Mouse (Mus musculus) forelimb bud, embryonic 11.5 days (tissue): Measurements from ENCODE around the gene Phgdh.

Experiments
- DNase-seq: peaks from one replicate; pipeline ENCODE4 v3.0.0-alpha.2; 2012; ENCODE audit warnings: low read depth, low spot score

The Phgdh gene

GRCm38 (mm10) chr3:98339706-98340109 lies at the start of gene Phgdh:
Phgdh (minus strand) TSS chr3:98339990.
- DNase-seq, result peak; percentile 89

DNA sequence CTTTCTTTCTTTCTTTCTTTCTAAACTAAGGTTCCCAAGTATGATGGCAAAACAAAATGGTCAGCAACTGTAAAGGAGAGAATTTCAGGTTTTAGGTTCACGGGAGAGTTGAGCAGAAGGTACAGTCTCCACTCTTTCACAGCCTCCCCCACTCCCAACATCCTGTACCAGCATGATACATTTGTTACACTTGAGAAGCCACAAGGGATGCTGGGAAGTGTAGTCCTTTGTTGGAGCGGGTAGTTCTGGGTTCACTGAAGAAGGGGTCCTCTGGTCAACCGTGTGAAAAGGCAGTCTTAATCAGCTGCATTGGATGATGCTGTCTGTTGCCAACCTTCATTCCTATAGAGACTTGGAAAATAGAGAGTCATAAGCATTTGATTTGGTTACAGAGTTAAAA lies 49.5 kb upstream of the Phgdh start:
- no peak for DNase-seq

- DNase-seq, result no peak
These were observed 48.0 kb upstream of the Phgdh start for GRCm38 (mm10) chr3:98387756-98388155.

DNA sequence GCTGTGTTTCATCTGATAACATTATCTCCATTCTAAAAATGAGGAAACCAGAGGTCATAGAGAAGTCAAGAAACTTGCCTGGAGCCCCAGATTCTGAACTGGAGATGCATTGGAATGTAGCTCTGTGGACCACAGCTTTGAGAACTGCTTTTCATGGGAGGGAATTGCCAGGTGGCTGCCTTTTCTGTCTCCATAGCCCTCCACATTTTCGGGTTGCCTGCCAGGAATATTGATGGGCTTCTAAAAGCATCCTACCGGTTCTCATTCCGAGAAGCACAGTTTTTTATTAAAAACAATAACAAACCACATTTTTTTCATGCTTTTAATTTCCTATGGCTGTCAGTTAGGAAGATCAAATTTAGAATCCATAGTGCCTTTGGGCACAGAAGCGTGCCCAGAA lies 47.3 kb upstream of the Phgdh start:
- no peak for DNase-seq

GRCm38 (mm10) chr3:98383024-98383790 lies 43.4 kb upstream of the Phgdh start:
- DNase-seq, result no peak

DNA sequence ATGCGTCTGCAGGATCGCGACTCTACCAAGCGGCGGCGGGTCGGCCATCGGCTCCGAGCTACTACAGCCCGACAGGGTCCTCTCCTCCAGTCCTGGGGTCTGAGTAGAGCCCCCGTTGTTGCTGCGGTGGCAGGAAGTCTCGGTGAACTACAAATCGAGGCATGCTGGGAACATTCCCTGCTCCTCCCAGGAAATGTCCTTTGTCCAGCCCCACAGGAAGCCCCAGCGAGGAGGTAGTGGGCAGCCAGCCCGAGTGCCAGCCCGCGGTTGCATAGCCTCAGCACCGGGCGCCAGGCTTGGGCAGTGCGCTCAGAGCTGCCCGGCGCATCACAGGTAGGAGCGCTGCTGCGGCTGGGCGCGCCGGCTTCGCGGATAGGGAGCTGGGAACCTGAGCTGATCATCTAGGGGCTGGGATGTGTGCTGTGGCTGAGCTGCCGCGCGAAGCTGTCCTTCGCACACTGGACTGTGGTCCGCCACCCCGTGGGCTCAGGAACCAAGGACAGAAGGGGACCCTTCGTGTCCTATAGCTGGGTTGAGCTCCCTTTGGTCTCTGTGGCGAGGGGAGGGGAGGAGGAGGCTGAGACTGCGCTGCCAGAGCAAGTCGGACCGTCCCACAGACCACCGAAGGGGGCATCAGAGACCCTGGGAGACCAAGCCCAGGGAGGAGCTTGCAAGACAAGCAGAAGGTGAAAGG lies 42.6 kb upstream of the Phgdh start, which contains the start of gene Zfp697:
Zfp697 (plus strand) TSS at position 216 of the 694 bp plus-strand sequence.
- peak; percentile 78 for DNase-seq

GRCm38 (mm10) chr3:98381677-98382245 lies 42.0 kb upstream of the Phgdh start:
- no peak for DNase-seq

DNA sequence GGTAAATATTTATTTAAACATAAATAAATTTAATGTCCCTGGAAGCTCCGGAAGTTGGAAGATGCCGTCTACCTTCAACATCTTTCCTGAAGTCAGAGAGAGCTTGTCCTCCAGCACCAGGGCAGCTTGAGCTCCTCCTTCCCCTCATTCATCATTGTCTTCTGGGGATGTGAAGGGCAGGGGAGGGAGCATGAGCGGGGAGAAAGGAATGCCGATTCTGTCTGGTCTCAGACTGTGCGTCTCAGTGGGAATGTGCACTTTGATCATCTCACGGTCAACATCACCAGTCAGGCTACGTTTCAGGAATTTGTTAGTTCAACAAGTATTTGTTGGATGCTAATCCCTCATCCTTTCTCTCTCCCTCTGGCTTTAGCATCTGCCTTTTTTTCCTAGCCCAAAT lies 39.4 kb upstream of the Phgdh start:
- DNase-seq, result no peak

DNA sequence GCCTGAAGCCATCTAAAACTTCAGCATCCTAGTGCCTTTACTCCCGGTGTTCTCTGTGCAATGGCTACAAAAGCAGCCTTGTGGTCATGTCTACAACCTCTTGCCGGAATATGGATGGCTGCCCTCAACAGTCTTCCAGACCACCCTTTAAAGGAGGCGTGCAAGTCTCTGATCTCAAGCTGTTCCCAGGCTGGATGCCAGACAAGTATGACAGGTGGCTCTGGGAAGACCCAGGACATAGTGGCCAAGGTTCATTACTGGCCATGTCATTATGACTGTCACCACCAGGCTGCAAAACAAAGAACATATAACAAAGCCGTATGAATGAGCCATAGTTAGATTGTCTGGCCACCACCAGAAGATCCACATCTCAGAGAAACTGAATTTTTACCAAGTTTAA lies 38.5 kb upstream of the Phgdh start:
- DNase-seq, result no peak

- DNase-seq, result no peak
These were observed 35.2 kb upstream of the Phgdh start for GRCm38 (mm10) chr3:98374980-98375379.

DNA sequence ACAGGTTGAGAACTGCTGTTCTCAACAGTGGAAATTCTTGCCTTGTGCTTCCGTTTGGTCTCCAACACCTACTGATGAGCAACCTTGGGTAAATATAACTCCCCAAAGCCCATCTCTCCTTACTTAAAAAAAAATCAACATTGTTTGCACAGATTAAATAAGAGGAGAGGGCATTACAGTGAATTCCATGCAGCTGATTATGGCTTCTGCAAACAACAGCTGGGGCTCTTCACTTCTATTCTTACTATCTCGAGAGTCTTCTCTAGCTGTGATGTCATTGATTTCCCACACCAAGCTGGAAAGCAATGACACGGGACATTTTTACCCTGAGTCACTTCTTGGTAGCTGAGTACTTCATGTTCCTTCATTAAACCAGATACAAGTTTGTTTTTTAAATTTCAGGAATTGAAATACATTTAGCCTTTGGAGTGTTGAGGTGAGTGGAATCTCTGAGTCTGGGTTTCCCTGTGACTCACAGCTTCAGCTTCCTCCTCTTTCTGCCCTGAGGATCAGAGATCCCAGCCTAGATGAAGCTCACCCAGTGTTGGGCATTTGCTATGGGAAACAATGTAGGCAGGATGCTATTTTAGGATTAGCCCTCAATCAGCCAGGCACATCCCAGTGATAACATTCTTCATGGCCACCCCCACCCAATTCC lies 34.4 kb upstream of the Phgdh start:
- no peak for DNase-seq

DNA sequence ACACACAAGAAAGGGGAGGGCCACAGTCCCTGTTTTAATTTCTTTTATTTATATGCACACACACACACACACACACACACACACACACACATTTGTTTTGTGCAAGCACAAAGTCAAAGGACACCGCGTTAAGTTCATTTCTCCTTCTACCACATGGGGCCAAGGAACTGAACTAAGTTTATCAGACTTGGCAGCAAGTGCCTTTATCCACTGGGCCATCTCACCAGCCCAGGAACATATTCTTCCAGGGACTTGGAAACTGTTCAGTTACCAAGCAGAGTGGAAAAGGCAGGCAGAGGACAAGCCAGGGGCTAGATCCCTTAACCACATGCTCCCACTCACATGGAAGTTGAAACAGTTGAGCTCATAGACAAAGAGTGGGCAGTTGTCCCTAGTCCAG lies 29.0 kb upstream of the Phgdh start:
- no peak for DNase-seq

GRCm38 (mm10) chr3:98368283-98368682 lies 28.5 kb upstream of the Phgdh start:
- no peak for DNase-seq

- DNase-seq, result no peak
These were observed 27.0 kb upstream of the Phgdh start for GRCm38 (mm10) chr3:98366823-98367222.

GRCm38 (mm10) chr3:98366086-98366485 lies 26.3 kb upstream of the Phgdh start:
- DNase-seq, result no peak

DNA sequence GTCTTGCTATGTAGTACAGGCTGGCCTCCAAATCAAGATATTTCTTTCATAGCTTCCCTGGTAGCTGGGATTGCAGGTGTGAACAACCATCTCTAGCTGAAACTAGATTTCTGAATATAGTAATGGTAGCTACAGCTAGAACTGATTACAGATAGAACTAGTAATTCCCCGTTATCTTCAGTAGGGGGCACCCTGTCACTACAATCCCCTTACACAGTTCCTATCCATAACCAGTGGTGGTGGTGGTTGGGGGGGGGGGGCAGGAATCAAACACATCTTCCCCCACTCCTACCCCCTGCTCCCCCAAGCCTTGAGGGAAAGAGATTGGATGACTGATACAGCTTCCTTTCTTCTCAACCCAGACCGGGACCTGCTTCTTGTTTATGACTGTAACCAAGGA lies 23.0 kb upstream of the Phgdh start:
- DNase-seq, result no peak

GRCm38 (mm10) chr3:98356632-98357370 lies 17.0 kb upstream of the Phgdh start:
- DNase-seq, result no peak

DNA sequence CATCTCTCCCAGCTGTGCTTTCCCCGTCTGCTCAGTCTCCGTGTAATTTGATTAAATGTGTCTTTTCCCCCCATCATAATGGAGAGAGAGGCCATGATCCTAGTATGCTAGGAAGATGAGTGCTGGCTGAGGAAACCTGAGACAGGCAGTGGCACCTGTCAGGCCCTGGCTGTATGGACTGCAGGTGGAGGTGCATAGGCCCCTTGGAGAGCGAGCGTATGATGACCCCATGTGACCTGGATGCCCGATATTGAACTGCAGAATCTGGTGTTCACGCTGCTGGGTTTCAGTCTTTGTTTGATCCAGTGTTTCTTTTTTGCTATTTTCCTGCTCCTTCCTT lies 16.2 kb upstream of the Phgdh start:
- no peak for DNase-seq

DNA sequence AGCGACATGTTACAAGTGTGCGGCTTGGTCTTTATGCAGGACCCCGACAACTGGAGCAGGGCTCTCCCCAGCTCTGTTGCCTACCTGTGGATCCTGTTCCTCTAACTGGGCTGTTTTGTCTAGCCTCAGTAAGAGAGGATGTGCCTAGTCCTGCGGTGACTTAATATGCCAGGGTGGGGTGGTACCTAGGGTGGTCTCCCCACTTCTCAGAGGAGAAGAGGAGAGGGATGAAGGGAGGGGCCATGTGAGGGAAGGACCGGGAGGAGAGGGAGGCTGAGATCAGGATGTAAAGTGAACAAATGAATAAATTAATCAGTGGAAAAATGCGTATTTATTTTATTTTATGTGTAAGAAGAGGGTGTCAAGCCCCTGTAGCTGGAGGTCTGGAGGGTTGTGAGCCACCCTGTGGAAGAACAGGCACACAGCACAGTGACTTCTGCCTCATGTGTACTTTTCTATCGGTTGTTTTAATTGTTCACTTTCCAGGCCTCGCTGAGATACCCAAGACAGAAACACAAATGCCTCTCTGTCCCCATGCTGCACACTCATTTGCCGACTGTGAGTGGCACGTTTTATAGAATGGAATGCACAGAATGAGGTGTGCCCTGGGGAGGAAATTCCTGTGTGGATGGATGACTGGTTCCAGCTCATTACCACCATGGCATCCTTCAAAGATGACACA lies 15.7 kb upstream of the Phgdh start:
- peak; percentile 36 for DNase-seq

DNA sequence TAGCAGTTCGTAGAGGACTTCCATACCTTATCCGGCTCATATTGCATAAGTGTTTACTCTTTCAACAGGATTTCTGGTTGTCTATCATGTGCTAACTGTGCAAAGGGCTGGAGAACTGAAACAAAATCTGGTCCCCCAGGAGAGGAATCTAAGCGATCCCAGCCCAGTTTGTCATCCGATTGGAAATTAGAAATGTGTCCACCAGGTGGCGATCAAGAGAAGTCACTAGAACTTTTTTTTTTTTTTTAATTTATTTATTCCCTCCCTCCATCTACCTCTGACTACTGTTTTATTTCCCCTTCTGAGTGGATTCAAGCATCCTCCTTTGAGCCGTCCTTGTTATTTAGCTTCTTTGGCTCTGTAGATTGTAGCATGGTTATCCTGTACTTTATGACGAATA lies 14.1 kb upstream of the Phgdh start:
- DNase-seq, result peak; percentile 72

DNA sequence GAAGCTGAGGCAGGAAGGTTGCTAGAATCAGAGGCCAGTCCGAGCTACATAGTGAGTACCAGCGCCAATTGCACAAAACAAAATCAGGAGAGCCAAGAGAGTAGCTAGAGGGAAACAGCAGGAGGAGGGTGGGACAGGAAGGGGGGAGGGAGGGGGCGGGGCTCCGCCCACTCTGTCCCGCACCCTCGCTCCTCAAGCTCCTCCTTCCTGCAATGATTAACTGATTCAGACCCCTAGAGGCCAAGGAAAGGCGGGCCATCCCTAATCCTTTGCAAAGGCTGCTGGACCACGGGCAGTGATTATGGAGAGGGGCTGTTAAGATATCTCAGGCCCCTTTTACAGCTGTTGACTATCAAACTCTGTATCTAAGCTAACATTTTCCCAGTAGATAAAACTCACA lies 8.9 kb upstream of the Phgdh start:
- DNase-seq, result no peak
